Mouse (Mus musculus) spleen, adult 2 months (tissue): ENCODE results near the gene Fignl2. TPM values are rescaled to one million over a fixed set of nuclear protein-coding genes. Genes with fewer than 3 reads are reported as not detected.

Experiments used
- DNase-seq, 2 experiments: peaks; one replicate each; pipeline versions ENCODE4 v3.0.0 to v3.0.0-alpha.2; 2012 to 2021; ENCODE audit warnings: low spot score in 2 of 2, low read depth in 1 of 2
- H3K27ac ChIP-seq: fragments of 200-500 bp; 2 replicates; pipeline ENCODE4 v1.5.1; 2012; ENCODE audit warnings: low read length, inconsistent platforms; ENCODE audit not compliant: insufficient read depth
- H3K27me3 ChIP-seq: fragments of 200-500 bp; 2 replicates; pipeline ENCODE4 v1.6.1; 2012; ENCODE audit warnings: mild to moderate bottlenecking, moderate library complexity, low read length, inconsistent platforms; ENCODE audit not compliant: control insufficient read depth, insufficient read depth
- H3K36me3 ChIP-seq: fragments of 200-500 bp; 2 replicates; pipeline ENCODE4 v1.6.1; 2012; ENCODE audit warnings: mild to moderate bottlenecking, low read length, inconsistent platforms; ENCODE audit not compliant: control insufficient read depth, insufficient read depth
- H3K4me1 ChIP-seq: fragments of 200-500 bp; 2 replicates; pipeline ENCODE4 v1.6.1; 2011; ENCODE audit warnings: inconsistent platforms; ENCODE audit not compliant: control insufficient read depth, insufficient read depth, insufficient read length
- H3K4me3 ChIP-seq: fragments of 200-500 bp; 2 replicates; pipeline ENCODE4 v1.5.1; 2011; ENCODE audit warnings: mild to moderate bottlenecking, inconsistent platforms; ENCODE audit not compliant: insufficient read depth, insufficient read length; ENCODE audit errors: extremely low read depth
- CTCF ChIP-seq: fragments of 200-500 bp; IDR thresholded peaks from 2 replicates; pipeline ENCODE4 v1.5.1; 2011; ENCODE audit warnings: mild to moderate bottlenecking, inconsistent platforms; ENCODE audit not compliant: insufficient read depth, insufficient read length, insufficient replicate concordance; ENCODE audit errors: extremely low read depth
- POLR2A ChIP-seq: fragments of 200-500 bp; IDR thresholded peaks from 2 replicates; pipeline ENCODE4 v1.6.1; 2011; ENCODE audit warnings: low read depth, low read length, inconsistent platforms
- WGBS: fragments of 180-500 bp; shearing (Covaris S2); methylation state at CpG from one replicate; pipeline ENCODE4 v1.1.7; 2018; 5-methylcytosine and 5-hydroxymethylcytosine counted together
- polyA plus RNA-seq: library from polyadenylated mRNA; depleted of rRNA; stranded (reverse); fragments of >200 nt; gene quantifications from 2 replicates; pipeline ENCODE4 v1.2.3, GENCODE M21; 2012

Gene Fignl2
- polyA plus RNA-seq, 1 experiment, result 2.2 TPM

DNA sequence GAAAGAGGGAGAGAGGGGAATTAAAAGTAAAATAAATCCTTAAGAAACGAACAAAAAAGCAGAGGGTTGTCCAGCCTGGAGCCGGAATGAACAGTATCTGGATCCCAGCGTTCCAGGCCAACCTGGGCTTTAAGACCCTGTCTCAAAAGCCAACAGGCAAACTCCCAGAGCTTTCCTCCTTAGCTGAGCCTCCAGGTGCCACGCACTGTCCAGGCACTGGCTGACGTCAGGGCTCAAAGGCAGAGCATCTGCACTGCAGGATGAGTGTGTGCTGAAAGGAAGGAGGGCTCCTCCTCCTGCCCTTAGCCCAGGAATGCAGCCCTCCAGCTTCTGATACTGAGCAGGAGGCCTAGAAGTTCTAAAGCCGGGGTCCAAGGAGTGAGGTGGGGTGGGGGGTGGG lies 15.6 kb upstream of the Fignl2 start:
- Histone ChIP-seq H3K4me1 (no peaks in the 10 kb centered on the region), H3K36me3 (no peaks in the 10 kb centered on the region), H3K27ac (no peak overlapping the region), H3K4me3 (no peak overlapping the region), H3K27me3 (0 out of 2 replicates have a peak, but pooled peaks cover 1% of the 10 kb centered on the region)
- TF ChIP-seq POLR2A (no peak), CTCF (no peak)
- WGBS, result 89% methylated on average over 6 of the region's 6 CpGs
- no peak for DNase-seq

DNA sequence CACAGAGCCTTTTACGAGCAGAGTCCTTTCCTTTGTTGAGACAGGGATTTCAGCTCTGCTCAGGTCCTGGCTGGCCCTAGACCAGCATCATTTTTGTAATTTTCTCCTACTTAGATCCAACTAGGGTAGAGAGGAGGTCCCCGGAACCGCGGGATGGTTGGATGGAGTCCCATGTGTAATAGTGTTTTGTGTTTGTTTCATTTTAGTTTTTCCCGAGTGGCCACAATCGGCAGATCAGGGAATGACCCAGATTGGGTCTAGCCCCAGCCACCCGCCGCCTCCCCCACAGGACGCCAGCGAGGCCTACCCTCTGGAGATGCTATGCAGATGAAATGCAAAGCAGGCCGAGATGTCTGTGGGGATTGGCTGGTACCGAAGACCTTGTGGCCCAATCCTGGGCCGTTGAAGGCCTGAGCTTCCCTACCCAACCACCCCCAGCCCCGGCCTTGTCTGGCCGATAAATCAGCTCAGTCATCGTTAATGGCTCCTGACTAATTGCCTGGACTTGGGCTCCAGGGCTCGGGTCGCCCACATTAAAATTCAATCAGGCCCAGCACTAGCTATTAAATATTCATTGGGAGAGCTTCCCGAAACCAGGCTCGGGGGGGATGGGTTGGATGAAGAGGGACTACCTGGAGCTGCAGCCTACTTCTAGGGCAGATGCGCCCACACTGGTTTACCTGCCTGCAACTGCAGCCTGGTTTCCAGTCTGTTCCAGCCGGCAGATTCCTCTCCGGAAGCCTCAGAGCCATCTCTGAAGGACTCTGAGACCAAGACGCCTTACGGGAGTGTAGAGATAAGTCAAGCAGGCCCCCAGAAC lies 14.7 kb upstream of the Fignl2 start:
- no peak for DNase-seq

DNA sequence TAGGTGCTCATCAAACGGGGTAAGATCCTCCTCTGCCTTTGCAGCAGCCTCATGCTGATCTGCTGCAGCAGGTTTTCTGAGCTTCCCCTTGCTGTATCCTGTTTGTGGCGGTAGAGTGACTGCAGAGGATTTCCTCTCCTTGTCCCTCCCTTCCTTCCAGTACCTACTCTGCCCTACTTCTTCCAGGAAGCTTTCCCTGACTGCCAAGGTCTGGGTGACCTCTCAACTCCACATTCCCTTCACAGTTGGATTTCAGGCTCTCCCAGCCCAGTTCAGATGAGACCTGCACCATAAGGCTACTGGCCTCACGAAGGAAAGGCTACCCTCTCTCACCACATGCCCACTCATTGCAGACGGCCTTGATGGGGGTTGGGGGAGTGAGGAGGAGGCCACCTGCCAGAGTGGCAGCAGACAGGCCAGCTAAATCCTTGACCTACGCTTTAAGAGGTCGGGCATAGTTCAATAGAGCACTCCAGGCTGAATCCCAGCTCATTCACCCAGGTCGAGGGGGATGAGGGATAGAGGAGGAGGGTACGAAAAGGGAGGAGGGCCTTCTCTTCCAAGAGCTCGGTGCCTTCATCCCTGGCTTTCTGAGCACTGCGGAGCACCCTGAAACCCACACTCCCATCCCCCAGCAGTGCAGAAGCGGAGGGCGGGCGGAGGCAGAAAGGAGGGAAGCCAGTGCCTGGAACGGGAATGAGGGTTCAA lies 13.9 kb upstream of the Fignl2 start:
- Histone ChIP-seq H3K36me3 (no peaks in the 10 kb centered on the region), H3K27me3 (no peaks in the 10 kb centered on the region), H3K27ac (no peak overlapping the region), H3K4me3 (no peak overlapping the region), H3K4me1 (no peaks in the 10 kb centered on the region)
- TF ChIP-seq POLR2A (no peak), CTCF (no peak)
- DNase-seq, result no peak
- WGBS, result 63% methylated on average over 14 of the region's 14 CpGs

More for the DNA sequence above, 14.7 kb upstream of the Fignl2 start:
- Histone ChIP-seq H3K36me3 (no peaks in the 10 kb centered on the region), H3K27ac (no peak overlapping the region), H3K4me1 (no peaks in the 10 kb centered on the region), H3K4me3 (no peak overlapping the region), H3K27me3 (0 out of 2 replicates have a peak, but pooled peaks cover 1% of the 10 kb centered on the region)
- no peak for TF ChIP-seq POLR2A
- no peak for TF ChIP-seq CTCF
- WGBS, result 87% methylated on average over 25 of the region's 25 CpGs

DNA sequence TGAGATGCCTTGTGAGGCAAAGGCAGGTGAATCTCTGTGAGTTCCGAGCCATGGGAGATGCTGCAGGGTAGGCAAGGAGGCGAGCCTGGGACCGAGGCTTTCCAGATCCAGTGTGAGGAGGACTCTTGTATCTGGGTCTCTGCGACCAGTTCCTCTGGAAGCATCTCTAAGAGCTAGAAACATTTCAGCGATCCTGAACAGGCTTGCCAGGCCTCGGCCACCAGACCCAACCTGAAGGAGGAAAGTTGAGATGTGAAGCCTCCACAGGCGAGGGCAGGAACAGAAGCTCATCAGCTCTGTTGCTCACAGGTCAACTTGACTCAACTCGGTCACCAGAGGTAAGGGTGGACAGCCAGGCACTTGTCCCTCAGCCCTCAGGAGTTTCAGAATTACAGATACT lies 13.2 kb upstream of the Fignl2 start:
- H3K27me3 ChIP-seq, result no peaks in the 10 kb centered on the region
- no peaks in the 10 kb centered on the region for H3K4me1 ChIP-seq
- no peak overlapping the region for H3K4me3 ChIP-seq
- WGBS, result 89% methylated on average over 8 of the region's 8 CpGs
- no peaks in the 10 kb centered on the region for H3K36me3 ChIP-seq
- no peak for TF ChIP-seq CTCF
- TF ChIP-seq POLR2A, result no peak
- no peak overlapping the region for H3K27ac ChIP-seq
- no peak for DNase-seq

DNA sequence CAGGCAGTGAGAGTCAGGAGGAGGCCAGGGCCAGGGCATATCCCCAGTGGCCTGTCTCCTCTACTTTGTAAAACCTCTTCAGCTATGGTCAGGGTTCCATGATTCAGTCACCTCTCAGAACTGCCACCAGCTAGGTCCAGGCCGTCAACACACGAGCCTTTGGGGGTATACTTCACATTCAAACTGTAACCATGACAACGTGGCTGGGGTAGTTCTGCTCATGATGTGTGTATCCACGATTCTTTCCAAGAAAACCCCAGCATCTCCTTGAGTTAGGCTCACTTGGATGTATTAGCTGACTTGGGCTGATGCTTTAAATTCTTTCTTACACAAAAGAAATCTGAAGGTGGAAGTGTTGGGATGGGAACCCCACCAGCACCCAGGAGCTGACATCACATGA lies 9.9 kb upstream of the Fignl2 start:
- Histone ChIP-seq H3K36me3 (no peaks in the 10 kb centered on the region), H3K4me1 (no peaks in the 10 kb centered on the region), H3K27ac (no peak overlapping the region), H3K4me3 (no peak overlapping the region), H3K27me3 (no peaks in the 10 kb centered on the region)
- TF ChIP-seq CTCF (no peak), POLR2A (no peak)
- WGBS, result 85% methylated on average over 4 of the region's 4 CpGs
- DNase-seq, result no peak

DNA sequence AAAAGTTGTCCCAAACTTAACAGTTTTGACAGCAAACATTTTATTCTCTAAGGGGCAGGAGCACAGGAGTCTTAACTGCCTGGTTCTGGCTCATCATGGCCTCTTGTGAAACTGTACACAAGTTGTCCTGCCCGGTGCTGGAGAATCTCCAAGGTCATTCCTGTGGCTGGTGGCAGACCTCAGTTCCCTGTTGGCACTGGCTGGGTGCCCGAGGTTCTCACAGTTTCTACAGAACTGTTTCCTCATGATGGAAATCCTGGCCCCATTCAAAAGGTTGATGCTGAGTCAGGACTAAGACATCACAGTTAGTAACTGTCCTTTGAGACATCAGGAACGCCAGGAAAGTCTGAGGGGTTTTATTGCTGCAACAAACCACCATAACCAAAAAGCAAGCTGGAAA lies 8.6 kb upstream of the Fignl2 start:
- 36% methylated on average over 3 of the region's 3 CpGs for WGBS
- Histone ChIP-seq H3K4me3 (no peak overlapping the region), H3K36me3 (no peaks in the 10 kb centered on the region), H3K4me1 (no peaks in the 10 kb centered on the region), H3K27me3 (0 out of 2 replicates have a peak, but pooled peaks cover 1% of the 10 kb centered on the region), H3K27ac (no peak overlapping the region)
- no peak for DNase-seq
- TF ChIP-seq POLR2A (no peak), CTCF (no peak)
